Mouse (Mus musculus) granulocyte monocyte progenitor cell, adult 5-6 weeks (primary cell): ENCODE results near the gene Atp2a2. TPM values are rescaled to one million over a fixed set of nuclear protein-coding genes. Genes with fewer than 3 reads are reported as not detected.
A peak's percentile ranks its signal among the peaks of the same experiment; 100 is the strongest.

Experiments
- ATAC-seq: replicated peaks from 2 replicates; pipeline ENCODE4 v1.8.0; 2016; ENCODE audit warnings: mild to moderate bottlenecking, moderate TSS enrichment, inconsistent platforms; ENCODE audit not compliant: poor library complexity, severe bottlenecking
- total RNA-seq, 2 experiments: library from RNA; stranded (forward) in 1 of 2; stranded (reverse) in 1 of 2; fragments of 200-712, 200-1000 nt in 1 of 2; fragments of >200 nt in 1 of 2; fragmentation: Nextera tagmentation in 1 of 2; gene quantifications; 2 replicates each; pipeline ENCODE4 v1.2.3; 2014 to 2017

Gene Atp2a2
- total RNA-seq, 2 experiments from 2014 or later, result 77.6 to 118 TPM

DNA sequence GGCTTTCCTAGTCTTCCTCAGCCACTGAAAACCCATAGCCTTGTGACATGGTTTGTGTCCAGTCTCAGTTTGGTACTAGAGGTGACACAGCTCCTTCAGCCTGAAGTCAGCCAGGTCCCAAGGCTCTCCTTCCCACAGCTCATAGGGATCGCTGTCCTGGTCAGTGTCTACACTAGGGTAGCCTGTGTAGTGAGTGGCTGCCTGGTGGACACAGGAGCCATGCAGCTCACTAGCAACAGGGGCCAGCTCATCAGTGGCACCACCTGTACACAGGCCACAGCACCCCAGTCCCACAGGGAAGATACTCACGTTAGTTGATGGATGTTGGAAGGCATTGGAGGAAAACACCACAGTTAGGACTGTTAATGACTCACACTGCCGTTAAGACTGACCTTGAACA, 46.4 kb downstream of the Atp2a2 start:
- no peak for ATAC-seq

- no peak for ATAC-seq
Observed at GRCm38 (mm10) chr5:122454883-122455282, 47.1 kb downstream of the Atp2a2 start.

- 0 out of 2 replicates have a peak, but pooled peaks have one; percentile 10 for ATAC-seq
Observed at GRCm38 (mm10) chr5:122454442-122454841, 47.6 kb downstream of the Atp2a2 start.

DNA sequence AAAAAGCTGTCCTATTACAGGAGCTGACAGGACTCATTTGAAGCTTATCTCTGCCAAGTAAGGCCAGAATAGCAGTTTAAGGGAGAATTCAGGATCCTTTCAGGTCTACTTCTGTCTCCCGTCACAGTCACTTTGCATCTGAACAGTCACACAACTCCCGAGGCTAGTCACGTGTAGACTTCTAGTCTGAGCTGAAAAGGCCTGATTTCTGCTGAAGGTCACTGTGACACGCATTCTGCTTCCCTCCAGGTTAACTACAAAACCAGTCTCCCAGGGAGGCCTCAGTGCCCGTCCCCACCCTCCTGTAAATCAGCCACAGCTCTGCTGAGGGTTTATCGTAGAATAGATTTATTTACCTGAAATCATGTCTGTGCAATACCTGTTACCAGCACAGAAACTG, 48.8 kb downstream of the Atp2a2 start:
- no peak for ATAC-seq

DNA sequence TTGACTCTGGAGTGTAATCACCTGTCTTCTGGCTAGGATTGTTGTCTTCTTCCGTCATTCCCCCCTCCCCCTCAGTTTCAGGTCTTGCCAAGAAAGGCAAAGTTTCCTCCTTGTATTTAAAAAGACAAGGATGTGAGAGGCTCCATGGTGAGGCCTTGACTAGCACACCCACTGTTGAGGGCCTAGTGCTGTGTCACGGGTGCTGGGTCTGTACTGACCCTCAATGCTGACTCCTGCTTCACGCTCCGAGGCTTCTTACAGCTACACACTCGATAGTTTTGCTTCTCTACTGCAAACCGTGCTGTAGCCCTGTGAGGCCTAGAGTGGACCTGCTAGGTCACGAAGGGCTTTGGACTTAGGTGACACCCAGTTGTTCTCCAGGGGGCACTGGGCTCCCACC, 49.8 kb downstream of the Atp2a2 start:
- no peak for ATAC-seq

DNA sequence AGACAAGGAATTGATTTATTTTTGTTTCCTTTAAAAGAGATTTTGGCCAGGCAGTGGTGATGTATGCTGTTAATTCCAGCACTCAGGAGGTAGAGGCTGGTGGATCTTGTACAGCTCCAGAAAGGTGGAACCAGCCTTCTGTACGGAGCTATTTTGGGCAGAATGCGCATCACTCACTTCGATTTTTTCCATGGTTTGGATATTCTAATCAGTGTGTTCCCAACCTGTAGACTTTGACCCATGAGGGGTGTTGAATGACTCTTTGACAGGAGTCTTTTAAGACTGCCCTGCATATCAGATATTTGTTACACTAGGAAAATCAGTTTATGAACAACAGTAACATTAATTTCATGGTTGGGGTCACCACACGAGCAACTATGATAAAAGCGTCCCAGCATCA, 50.7 kb downstream of the Atp2a2 start:
- no peak for ATAC-seq

DNA sequence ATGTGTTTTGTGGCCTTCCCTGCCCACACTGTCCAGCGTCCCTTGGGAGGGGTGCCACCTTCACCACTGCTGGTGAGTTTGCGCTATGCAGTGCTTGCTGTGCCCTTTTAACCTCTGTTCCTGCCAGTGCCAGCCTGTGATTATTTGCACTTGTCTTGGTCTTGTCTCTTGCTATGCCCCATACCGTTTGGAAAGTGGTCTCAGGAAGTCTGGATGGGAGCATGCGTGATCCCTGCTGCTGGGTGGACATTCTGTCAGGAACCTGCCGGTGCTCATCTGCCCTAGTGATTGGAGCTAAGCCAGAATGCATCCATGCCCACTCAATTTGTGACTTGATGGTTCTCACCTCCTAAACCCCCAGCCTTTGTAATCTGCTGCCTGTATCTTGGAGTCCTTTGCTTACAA, 51.1 kb downstream of the Atp2a2 start:
- ATAC-seq, result no peak; the same call in 1 of the 2 replicates

- ATAC-seq, result no peak
Observed at GRCm38 (mm10) chr5:122449946-122450345, 52.1 kb downstream of the Atp2a2 start.

GRCm38 (mm10) chr5:122448869-122449268, 53.2 kb downstream of the Atp2a2 start:
- ATAC-seq, result no peak

GRCm38 (mm10) chr5:122447857-122448256, 54.2 kb downstream of the Atp2a2 start:
- no peak for ATAC-seq

GRCm38 (mm10) chr5:122445051-122445610, 56.9 kb downstream of the Atp2a2 start:
- ATAC-seq, result no peak

DNA sequence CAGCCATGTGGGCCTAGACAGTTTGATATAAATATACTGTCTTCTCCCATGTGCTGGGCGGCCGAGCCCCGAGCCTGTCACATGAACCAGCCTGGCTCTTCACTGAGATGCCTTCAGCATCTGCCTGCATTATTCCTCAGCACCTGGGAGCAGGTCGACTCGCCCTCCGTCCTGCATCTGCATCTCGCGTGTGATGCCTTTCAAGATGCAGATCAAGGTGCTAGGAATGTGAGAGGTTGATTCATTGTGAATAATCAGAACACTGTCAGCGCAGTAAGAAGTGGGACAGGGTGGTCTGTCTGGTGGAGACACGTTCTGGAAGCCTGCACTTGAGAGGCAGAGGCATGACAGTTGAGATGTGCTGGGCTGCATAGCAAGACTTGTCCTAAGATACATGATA, 57.5 kb downstream of the Atp2a2 start:
- ATAC-seq, result no peak

GRCm38 (mm10) chr5:122440095-122440630, 61.9 kb downstream of the Atp2a2 start:
- no peak for ATAC-seq

DNA sequence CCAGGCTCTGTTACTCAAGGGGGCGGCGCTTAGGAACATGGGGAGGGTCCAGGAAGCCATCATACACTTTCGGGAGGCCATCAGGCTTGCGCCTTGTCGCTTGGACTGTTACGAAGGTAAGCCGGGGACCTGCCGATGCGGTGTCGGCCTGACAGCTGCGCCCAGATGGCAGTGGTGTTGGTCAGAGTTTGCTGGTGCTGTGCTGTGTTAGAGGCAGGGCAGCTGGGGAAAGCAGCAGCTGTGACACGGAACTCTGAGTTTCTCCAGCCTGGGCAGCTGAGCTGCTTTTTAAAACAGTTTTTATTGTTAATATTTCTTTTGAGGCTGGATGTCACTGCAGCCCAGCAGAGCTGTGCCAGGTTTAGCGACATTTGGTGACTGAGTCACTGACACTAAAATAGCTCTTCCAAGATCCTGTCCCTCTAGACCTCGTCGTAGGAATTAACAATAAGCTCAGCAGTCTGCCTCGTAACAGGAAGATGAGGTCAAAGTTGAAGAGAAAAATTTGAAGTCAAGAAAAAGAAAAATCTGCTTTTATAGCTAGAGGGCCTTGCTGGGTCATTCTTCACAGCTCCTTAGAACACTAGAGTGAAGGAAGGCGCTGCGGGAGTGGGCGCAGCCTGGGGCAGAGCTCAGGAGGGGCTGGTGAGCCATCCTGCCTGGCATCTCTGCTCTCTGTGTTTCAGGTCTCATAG, 62.5 kb downstream of the Atp2a2 start:
- no peak for ATAC-seq

- no peak for ATAC-seq
Observed at GRCm38 (mm10) chr5:122434541-122434940, 67.5 kb downstream of the Atp2a2 start.

DNA sequence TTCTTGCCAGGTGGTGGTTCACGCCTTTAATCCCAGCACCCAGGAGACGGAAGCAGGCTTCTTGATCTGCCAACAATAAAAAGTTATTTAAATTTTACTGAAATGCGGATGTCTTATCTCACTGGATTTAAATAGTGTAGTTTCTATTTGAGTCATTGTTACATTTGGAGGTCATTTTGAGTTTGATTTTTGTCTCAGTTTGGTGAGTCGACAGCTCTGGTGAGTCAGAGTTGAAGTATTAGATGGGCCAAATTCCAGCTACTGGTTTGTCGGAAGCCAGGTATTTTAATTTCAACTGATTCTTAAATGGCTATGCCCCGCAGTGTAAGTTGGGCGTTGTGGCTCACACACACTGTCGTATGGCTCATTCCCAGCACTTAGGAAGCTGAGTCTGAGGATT, 70.8 kb downstream of the Atp2a2 start:
- no peak for ATAC-seq

DNA sequence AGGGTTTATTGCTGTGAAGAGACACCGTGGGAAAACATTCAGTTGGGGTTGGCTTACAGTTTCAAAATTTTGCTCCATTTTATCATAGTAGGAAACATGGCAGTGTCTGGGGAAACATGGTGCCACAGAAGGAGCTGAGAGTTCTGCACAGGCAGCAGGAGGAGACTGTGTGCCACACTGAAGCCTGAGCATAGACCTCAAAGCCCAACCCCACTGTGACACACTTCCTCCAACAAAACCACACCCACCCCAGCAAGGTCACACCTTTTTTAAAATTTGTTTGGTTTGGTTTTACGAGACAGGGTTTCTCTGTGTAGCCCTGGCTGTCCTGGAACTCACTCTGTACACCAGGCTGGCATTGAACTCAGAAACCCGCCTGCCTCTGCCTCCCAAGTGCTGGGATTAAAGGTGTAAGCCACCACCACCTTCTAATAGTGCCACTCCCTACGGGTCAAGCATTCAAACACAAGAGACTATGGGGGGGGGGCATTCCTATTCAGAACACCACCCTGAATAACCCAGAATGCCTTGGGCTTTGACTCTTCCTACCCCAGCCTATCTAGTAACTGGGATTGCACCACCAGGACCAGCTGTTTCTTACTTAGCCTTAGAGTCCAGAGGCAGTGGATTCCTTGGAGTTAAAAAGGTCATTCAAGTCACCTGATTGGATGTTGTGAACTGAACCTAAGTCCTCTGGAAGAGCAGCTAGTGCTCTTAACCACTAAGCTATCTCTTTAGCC, 71.8 kb downstream of the Atp2a2 start:
- ATAC-seq, result no peak

- no peak for ATAC-seq
Observed at GRCm38 (mm10) chr5:122425550-122425949, 76.5 kb downstream of the Atp2a2 start.

- no peak for ATAC-seq
Observed at GRCm38 (mm10) chr5:122423083-122423482, 78.9 kb downstream of the Atp2a2 start.

DNA sequence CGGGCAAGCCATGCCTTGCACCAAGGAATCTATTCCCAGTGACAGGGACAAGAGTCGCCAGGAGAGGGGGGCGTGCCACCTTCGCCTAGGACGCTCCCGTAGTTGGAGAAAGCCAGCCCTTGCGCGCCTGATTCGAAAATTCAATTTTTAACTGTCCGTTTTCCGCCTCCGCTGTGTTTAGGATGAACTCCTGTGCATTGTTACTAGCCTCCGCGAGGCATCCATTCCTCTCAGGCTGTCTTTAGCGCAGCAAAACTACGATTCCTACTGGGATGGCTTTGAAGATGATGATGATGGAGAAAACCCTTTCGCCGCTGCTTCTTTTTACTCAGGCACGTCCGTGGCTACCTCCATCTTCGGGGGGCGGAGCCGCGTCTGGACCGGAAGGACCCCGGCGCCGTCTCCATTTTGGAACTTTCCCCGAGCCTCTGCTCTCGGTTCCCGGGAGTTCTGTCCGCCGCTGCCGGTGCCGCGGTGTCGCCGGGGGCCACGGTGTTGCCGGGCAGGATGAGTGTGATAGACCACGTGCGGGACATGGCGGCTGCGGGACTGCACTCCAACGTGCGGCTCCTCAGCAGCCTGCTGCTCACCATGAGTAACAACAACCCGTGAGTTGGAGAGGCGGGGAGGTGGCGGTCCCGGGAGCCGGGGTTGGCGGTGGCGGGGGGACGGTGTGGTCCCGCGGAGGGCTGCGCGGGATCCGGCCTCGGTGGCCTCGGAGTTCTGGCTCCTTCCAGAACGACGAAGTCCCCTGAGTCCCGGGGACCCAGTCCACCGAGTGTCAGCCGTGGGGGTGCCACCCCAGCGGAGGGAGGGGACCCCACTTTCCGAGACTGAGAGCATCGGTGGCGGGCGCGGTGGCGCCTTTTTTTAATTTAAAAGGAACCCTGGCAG, 79.7 kb downstream of the Atp2a2 start:
- ATAC-seq, result peak; percentile 91
